ENCODE assay signal across 12 mouse cellular contexts in genomic region chr7:125838078-125838742, GRCm38 (mm10).
DNase-seq lines count a peak whose midpoint lies in the region; ATAC-seq and TF ChIP-seq lines count a peak whose summit lies in the region.
"Had no signal": no experiment of that assay in that cellular context is flagged by ENCODE, and none has a peak within 500 bp of the region (broad histone marks: within the 10 kb centered on the region; RNA-seq: fewer than 3 reads in every experiment).

No protein-coding gene starts in this region.

- peak; percentile 73 for DNase-seq in brain, embryonic 14.5 days (ENCODE audit: low read depth)
- peak; percentile 50 for DNase-seq in embryonic facial prominence, embryonic 11.5 days (ENCODE audit: low spot score)
- no peak for DNase-seq in hindbrain, embryonic 10.5 days (ENCODE audit: low spot score)
- peak; percentile 37 for DNase-seq in mesoderm, embryonic 11.5 days (ENCODE audit: low read depth, low spot score)
- DNase-seq in adipocyte (ENCODE audit: low spot score): no peak
- no peak for DNase-seq in lung, postnatal 0 days (ENCODE audit: low spot score)
- no peak for DNase-seq in liver, postnatal 0 days
- DNase-seq: kidney, adult 2 months; thymus, adult 18-20 months had no signal

- H3K9me3 ChIP-seq in embryonic facial prominence, embryonic 11.5 days (replicated peaks; ENCODE audit: control insufficient read depth, low read length): no peaks in the 10 kb centered on the region
- H3K9me3 ChIP-seq in hindbrain, embryonic 10.5 days: no peaks in the 10 kb centered on the region
- H3K9me3 ChIP-seq in lung, postnatal 0 days (ENCODE audit: low read length): no peaks in the 10 kb centered on the region
- H3K9me3 ChIP-seq in liver, postnatal 0 days (ENCODE audit: low read length): no peaks in the 10 kb centered on the region
- H3K9me3 ChIP-seq: liver, embryonic 12.5 days had no signal

- no peak for TF ChIP-seq CTCF in brain, embryonic 14.5 days (IDR thresholded peaks at IDR 0.05; ENCODE audit: borderline replicate concordance, extremely low read depth, insufficient read depth, insufficient read length)
- TF ChIP-seq CTCF in lung, postnatal 0 days (IDR thresholded peaks at IDR 0.05): no peak
- TF ChIP-seq CTCF in liver, postnatal 0 days (IDR thresholded peaks at IDR 0.05; ENCODE audit: low read depth): no peak

- no peak for TF ChIP-seq POLR2A in brain, embryonic 14.5 days (IDR thresholded peaks at IDR 0.05; ENCODE audit: borderline replicate concordance, extremely low read depth, insufficient read depth, insufficient read length, poor library complexity, severe bottlenecking)

- peak; percentile 44; the same call in 1 of the 2 replicates for ATAC-seq in embryonic facial prominence, embryonic 11.5 days (replicated peaks; ENCODE audit: insufficient number of reproducible peaks, low FRiP score, low TSS enrichment, low read depth)
- ATAC-seq in lung, postnatal 0 days: no peak
- no peak for ATAC-seq in liver, postnatal 0 days
- ATAC-seq: liver, embryonic 12.5 days had no signal

- H3K4me3 ChIP-seq in embryonic facial prominence, embryonic 11.5 days (ENCODE audit: low read depth, low read length): no peak overlapping the region
- no peak overlapping the region for H3K4me3 ChIP-seq in hindbrain, embryonic 10.5 days
- H3K4me3 ChIP-seq in lung, postnatal 0 days (ENCODE audit: low read depth, low read length): no peak overlapping the region
- no peak overlapping the region for H3K4me3 ChIP-seq in liver, postnatal 0 days (ENCODE audit: low read depth, low read length)
- H3K4me3 ChIP-seq: erythroblast, embryonic 14.5 days; layer of hippocampus, adult 2 months; liver, embryonic 12.5 days had no signal

- H3K27me3 ChIP-seq in embryonic facial prominence, embryonic 11.5 days (ENCODE audit: control insufficient read depth, insufficient read depth, low read length): no peaks in the 10 kb centered on the region
- H3K27me3 ChIP-seq in hindbrain, embryonic 10.5 days (ENCODE audit: insufficient read depth, poor library complexity, severe bottlenecking): no peaks in the 10 kb centered on the region
- no peaks in the 10 kb centered on the region for H3K27me3 ChIP-seq in lung, postnatal 0 days (replicated peaks; ENCODE audit: insufficient read depth, low read length)
- H3K27me3 ChIP-seq in liver, postnatal 0 days (ENCODE audit: insufficient read depth, low read length): no peaks in the 10 kb centered on the region
- H3K27me3 ChIP-seq: liver, embryonic 12.5 days had no signal

- no peak for TF ChIP-seq EP300 in lung, postnatal 0 days (IDR thresholded peaks at IDR 0.05)
- no peak for TF ChIP-seq EP300 in liver, postnatal 0 days (IDR thresholded peaks at IDR 0.05; ENCODE audit: low read depth)

- 26% methylated on average over 5 of the region's 5 CpGs for WGBS in embryonic facial prominence, embryonic 11.5 days
- 61% methylated on average over 5 of the region's 5 CpGs for WGBS in hindbrain, embryonic 10.5 days
- 73% methylated on average over 5 of the region's 5 CpGs for WGBS in lung, postnatal 0 days
- WGBS in liver, postnatal 0 days (ENCODE audit: insufficient replicate concordance): 82% methylated on average over 5 of the region's 5 CpGs

- peak overlapping the region; percentile 47; the same call in 1 of the 2 replicates for H3K27ac ChIP-seq in embryonic facial prominence, embryonic 11.5 days (replicated peaks; ENCODE audit: low read depth, low read length)
- peak overlapping the region; percentile 76 for H3K27ac ChIP-seq in hindbrain, embryonic 10.5 days
- H3K27ac ChIP-seq in lung, postnatal 0 days (ENCODE audit: low read length): no peak overlapping the region
- no peak overlapping the region for H3K27ac ChIP-seq in liver, postnatal 0 days (ENCODE audit: low read depth)
- H3K27ac ChIP-seq: layer of hippocampus, adult 2 months; liver, embryonic 12.5 days had no signal

- H3K9ac ChIP-seq in embryonic facial prominence, embryonic 11.5 days (replicated peaks; ENCODE audit: low read length): no peak overlapping the region; the same call in 1 of the 2 replicates
- H3K9ac ChIP-seq in lung, postnatal 0 days (replicated peaks; ENCODE audit: low read depth): no peak overlapping the region
- no peak overlapping the region for H3K9ac ChIP-seq in liver, postnatal 0 days (replicated peaks)
- H3K9ac ChIP-seq: liver, embryonic 12.5 days had no signal

- no peak overlapping the region for H3K4me2 ChIP-seq in embryonic facial prominence, embryonic 11.5 days (ENCODE audit: low read depth, low read length)
- no peak overlapping the region for H3K4me2 ChIP-seq in lung, postnatal 0 days (replicated peaks; ENCODE audit: low read depth, low read length)
- no peak overlapping the region for H3K4me2 ChIP-seq in liver, postnatal 0 days (ENCODE audit: low read depth, low read length)
- H3K4me2 ChIP-seq: liver, embryonic 12.5 days had no signal

- no peaks in the 10 kb centered on the region for H3K36me3 ChIP-seq in embryonic facial prominence, embryonic 11.5 days (replicated peaks; ENCODE audit: control insufficient read depth, insufficient read depth, low read depth, low read length)
- peaks cover 9% of the 10 kb centered on the region for H3K36me3 ChIP-seq in hindbrain, embryonic 10.5 days
- H3K36me3 ChIP-seq in lung, postnatal 0 days (ENCODE audit: insufficient read depth, low read length): no peaks in the 10 kb centered on the region
- no peaks in the 10 kb centered on the region for H3K36me3 ChIP-seq in liver, postnatal 0 days (replicated peaks; ENCODE audit: insufficient read depth, low read length)

- H3K4me1 ChIP-seq in embryonic facial prominence, embryonic 11.5 days (ENCODE audit: control insufficient read depth, insufficient read depth, low read length): no peaks in the 10 kb centered on the region; the same call in 1 of the 2 replicates
- H3K4me1 ChIP-seq in hindbrain, embryonic 10.5 days (replicated peaks): peaks cover 15% of the 10 kb centered on the region
- H3K4me1 ChIP-seq in lung, postnatal 0 days (ENCODE audit: insufficient read depth, low read depth, low read length): no peaks in the 10 kb centered on the region
- no peaks in the 10 kb centered on the region for H3K4me1 ChIP-seq in liver, postnatal 0 days (ENCODE audit: insufficient read depth)
- H3K4me1 ChIP-seq: liver, embryonic 12.5 days had no signal

Comparison
In these comparisons a context has a peak if more than half of its experiments do, and no peak if none do; other contexts are left out.
1. DNase-seq: peak in brain, embryonic 14.5 days (single experiment), embryonic facial prominence, embryonic 11.5 days (single experiment) and mesoderm, embryonic 11.5 days (single experiment); none in hindbrain, embryonic 10.5 days (single experiment), adipocyte (single experiment), lung, postnatal 0 days (single experiment) and liver, postnatal 0 days (single experiment).
2. H3K27ac ChIP-seq: peak in embryonic facial prominence, embryonic 11.5 days (single experiment) and hindbrain, embryonic 10.5 days (single experiment); none in lung, postnatal 0 days (single experiment) and liver, postnatal 0 days (single experiment).